Mouse (Mus musculus) C2C12 (cell line): ENCODE data around the gene Tle1.

Source experiments
- CEBPB ChIP-seq: IDR thresholded peaks from one replicate; pipeline ENCODE4 v1.6.1; 2011; ENCODE audit warnings: low read depth, mild to moderate bottlenecking, control low read depth, moderate library complexity
- CTCF ChIP-seq: IDR thresholded peaks from one replicate; pipeline ENCODE4 v1.5.1; 2011; ENCODE audit not compliant: control insufficient read depth, insufficient read depth, insufficient read length
- FOSL1 ChIP-seq: IDR thresholded peaks from one replicate; pipeline ENCODE4 v1.8.0; 2011; ENCODE audit warnings: mild to moderate bottlenecking, low read length; ENCODE audit not compliant: poor library complexity, insufficient read depth, severe bottlenecking
- MAX ChIP-seq: IDR thresholded peaks from one replicate; pipeline ENCODE4 v1.6.1; 2011; ENCODE audit warnings: mild to moderate bottlenecking, control low read depth
- MYOD1 ChIP-seq: IDR thresholded peaks from one replicate; pipeline ENCODE4 v1.6.1; 2011; ENCODE audit warnings: low read depth; ENCODE audit not compliant: control insufficient read depth, insufficient read length
- USF1 ChIP-seq: IDR thresholded peaks from one replicate; pipeline ENCODE4 v1.6.1; 2011; ENCODE audit warnings: low read depth, mild to moderate bottlenecking, control low read depth, moderate library complexity

GRCm38 (mm10) chr4:72132646-72133045 is 68.1 kb downstream of the Tle1 start:
- TF ChIP-seq CTCF: no peak
- no peak for TF ChIP-seq MAX
- TF ChIP-seq CEBPB: no peak
- no peak for TF ChIP-seq MYOD1
- TF ChIP-seq USF1: no peak
- TF ChIP-seq FOSL1: no peak
